Mouse (Mus musculus) kidney, postnatal 0 days (tissue): ENCODE measurements around the gene Guk1. TPM values are rescaled to one million over a fixed set of nuclear protein-coding genes. Genes with fewer than 3 reads are reported as not detected.

Experiments
- ATAC-seq: fragments of 200-750 bp; cut with Nextera tagmentation; replicated peaks from 2 replicates; pipeline ENCODE4 v1.8.0; 2017; ENCODE audit warnings: low read depth, moderate number of reproducible peaks, moderate TSS enrichment, moderate library complexity; ENCODE audit not compliant: low FRiP score
- DNase-seq: peaks from one replicate; pipeline ENCODE4 v3.0.0-alpha.2; 2016; ENCODE audit warnings: low spot score
- H3K27ac ChIP-seq: fragments of 300-500 bp; sonication (generic); 2 replicates; pipeline ENCODE4 v1.5.1; 2014; ENCODE audit warnings: mild to moderate bottlenecking
- H3K27me3 ChIP-seq: fragments of 300-500 bp; sonication (generic); 2 replicates; pipeline ENCODE4 v1.6.1; 2014; ENCODE audit warnings: low read length, mixed read lengths; ENCODE audit not compliant: insufficient read depth
- H3K36me3 ChIP-seq: fragments of 300-500 bp; sonication (generic); 2 replicates; pipeline ENCODE4 v1.6.1; 2014; ENCODE audit warnings: low read length, mixed read lengths; ENCODE audit not compliant: insufficient read depth
- H3K4me1 ChIP-seq: fragments of 300-500 bp; sonication (generic); replicated peaks from 2 replicates; pipeline ENCODE4 v1.6.1; 2014; ENCODE audit warnings: antibody characterized with exemption, low read length, mixed read lengths; ENCODE audit not compliant: insufficient read depth
- H3K4me2 ChIP-seq: fragments of 300-500 bp; sonication (generic); 2 replicates; pipeline ENCODE4 v1.6.1; 2014; ENCODE audit warnings: mild to moderate bottlenecking, low read length, moderate library complexity, mixed read lengths
- H3K4me3 ChIP-seq: fragments of 300-500 bp; sonication (generic); replicated peaks from 2 replicates; pipeline ENCODE4 v1.5.1; 2014; ENCODE audit warnings: low read depth, low read length
- H3K9ac ChIP-seq: fragments of 300-500 bp; sonication (generic); 2 replicates; pipeline ENCODE4 v1.6.1; 2014; ENCODE audit warnings: low read depth, low read length
- H3K9me3 ChIP-seq: fragments of 300-500 bp; sonication (generic); replicated peaks from 2 replicates; pipeline ENCODE4 v1.6.1; 2016; ENCODE audit warnings: low read length, inconsistent platforms, mixed read lengths
- CTCF ChIP-seq: IDR thresholded peaks from 2 replicates; pipeline ENCODE4 v1.5.1; 2016; ENCODE audit warnings: antibody characterized with exemption, low read depth, mild to moderate bottlenecking, moderate library complexity
- WGBS: fragments of 180-500 bp; shearing (Covaris S2); extraction: QIAGEN DNeasy Blood & Tissue Kit; methylation state at CpG from one replicate; pipeline ENCODE4 v1.1.7; 2014; 5-methylcytosine and 5-hydroxymethylcytosine counted together
- polyA plus RNA-seq: library from polyadenylated mRNA; unstranded; fragments of >200 nt; fragmentation: Nextera tagmentation; extraction: Ambion mirVana; gene quantifications from 2 replicates; pipeline ENCODE4 v1.2.1, GENCODE M21; 2015

Gene Guk1
- polyA plus RNA-seq, 1 experiment from 2014 or later, result 135 TPM

GRCm38 (mm10) chr11:59162443-59163254 lies 29.4 kb downstream of the Guk1 start:
- peak overlapping the region; percentile 100 for H3K27ac ChIP-seq
- ATAC-seq, result peak; percentile 9; the same call in 1 of the 2 replicates
- H3K4me1 ChIP-seq, result peaks cover 7% of the 10 kb centered on the region
- no peak for TF ChIP-seq CTCF
- peak overlapping the region; percentile 72 for H3K4me3 ChIP-seq
- peaks cover 8% of the 10 kb centered on the region; the same call in 1 of the 2 replicates for H3K36me3 ChIP-seq
- DNase-seq, result no peak
- peak overlapping the region; percentile 56 for H3K4me2 ChIP-seq
- WGBS, result 53% methylated on average over 9 of the region's 9 CpGs
- no peaks in the 10 kb centered on the region for H3K9me3 ChIP-seq
- peak overlapping the region; percentile 15; the same call in 1 of the 2 replicates for H3K9ac ChIP-seq
- H3K27me3 ChIP-seq, result no peaks in the 10 kb centered on the region

GRCm38 (mm10) chr11:59161398-59161797 lies 30.6 kb downstream of the Guk1 start:
- Histone ChIP-seq H3K4me2 (no peak overlapping the region), H3K4me3 (no peak overlapping the region), H3K9me3 (no peaks in the 10 kb centered on the region), H3K4me1 (peaks cover 7% of the 10 kb centered on the region), H3K27me3 (no peaks in the 10 kb centered on the region), H3K9ac (no peak overlapping the region), H3K27ac (peak overlapping the region; percentile 5; the same call in 1 of the 2 replicates), H3K36me3 (peaks cover 13% of the 10 kb centered on the region)
- DNase-seq, result no peak
- no peak for TF ChIP-seq CTCF
- 72% methylated on average over 5 of the region's 5 CpGs for WGBS
- ATAC-seq, result no peak

GRCm38 (mm10) chr11:59159558-59159957 lies 32.5 kb downstream of the Guk1 start:
- no peak for DNase-seq
- Histone ChIP-seq H3K4me2 (no peak overlapping the region), H3K9ac (no peak overlapping the region), H3K4me1 (peaks cover 7% of the 10 kb centered on the region), H3K9me3 (no peaks in the 10 kb centered on the region), H3K27ac (no peak overlapping the region), H3K4me3 (no peak overlapping the region), H3K36me3 (peaks cover 24% of the 10 kb centered on the region), H3K27me3 (no peaks in the 10 kb centered on the region)
- ATAC-seq, result no peak
- TF ChIP-seq CTCF, result no peak
- WGBS, result 89% methylated on average over 4 of the region's 4 CpGs

DNA sequence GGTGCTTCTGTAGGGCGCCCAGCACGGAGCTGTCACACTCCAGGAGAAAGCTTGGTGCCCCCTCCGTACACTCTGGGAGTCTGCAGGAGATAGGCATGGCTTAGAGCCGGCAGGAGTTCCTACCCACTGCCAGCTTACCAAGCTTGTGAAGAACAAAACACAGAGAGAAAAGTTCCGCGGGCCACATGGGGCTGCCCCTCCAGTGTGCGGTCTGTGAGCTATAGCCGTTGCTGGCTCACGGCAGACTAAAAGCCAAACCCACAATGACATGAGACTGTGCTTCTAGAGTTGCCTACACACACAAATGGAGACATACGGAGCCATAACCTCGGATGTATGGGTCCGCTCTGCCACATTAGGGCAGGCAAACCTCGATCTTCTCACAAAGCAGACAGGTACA lies 32.9 kb downstream of the Guk1 start:
- Histone ChIP-seq H3K4me2 (no peak overlapping the region), H3K4me1 (peaks cover 7% of the 10 kb centered on the region), H3K36me3 (peaks cover 24% of the 10 kb centered on the region), H3K27me3 (no peaks in the 10 kb centered on the region), H3K4me3 (no peak overlapping the region), H3K9ac (no peak overlapping the region), H3K27ac (no peak overlapping the region), H3K9me3 (no peaks in the 10 kb centered on the region)
- 93% methylated on average over 13 of the region's 13 CpGs for WGBS
- TF ChIP-seq CTCF, result no peak
- ATAC-seq (no peak), DNase-seq (no peak)

DNA sequence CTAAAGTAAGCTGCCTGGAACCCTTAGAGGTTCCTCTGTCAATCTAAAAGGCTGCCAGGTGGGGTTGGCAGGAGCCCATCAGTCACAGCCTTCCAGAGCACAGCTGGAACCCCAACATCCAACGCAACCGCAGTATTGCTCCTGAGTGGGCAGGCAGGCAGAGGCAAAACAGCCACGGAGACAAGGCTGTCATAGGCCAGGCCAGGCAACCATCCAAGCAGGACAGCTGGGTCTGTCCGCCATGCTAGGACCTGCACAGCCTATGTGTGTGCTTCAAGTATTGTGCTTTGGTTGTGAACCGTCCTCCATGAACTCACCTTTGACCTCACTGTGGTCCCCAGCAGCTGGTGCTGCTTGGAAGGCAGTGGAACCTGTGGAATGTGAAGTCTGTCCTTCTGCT lies 36.1 kb downstream of the Guk1 start:
- DNase-seq (no peak), ATAC-seq (no peak)
- Histone ChIP-seq H3K4me2 (no peak overlapping the region), H3K36me3 (peaks cover 24% of the 10 kb centered on the region), H3K27ac (no peak overlapping the region), H3K9me3 (no peaks in the 10 kb centered on the region), H3K4me1 (no peaks in the 10 kb centered on the region), H3K27me3 (no peaks in the 10 kb centered on the region), H3K4me3 (no peak overlapping the region), H3K9ac (no peak overlapping the region)
- no peak for TF ChIP-seq CTCF
- WGBS, result 90% methylated on average over 5 of the region's 5 CpGs

GRCm38 (mm10) chr11:59154220-59154619 lies 37.8 kb downstream of the Guk1 start:
- no peak overlapping the region for H3K27ac ChIP-seq
- H3K4me2 ChIP-seq, result no peak overlapping the region
- 81% methylated on average over 7 of the region's 7 CpGs for WGBS
- no peak overlapping the region for H3K4me3 ChIP-seq
- TF ChIP-seq CTCF, result no peak
- no peaks in the 10 kb centered on the region for H3K4me1 ChIP-seq
- ATAC-seq (no peak), DNase-seq (no peak)
- H3K9ac ChIP-seq, result no peak overlapping the region
- H3K36me3 ChIP-seq, result peaks cover 24% of the 10 kb centered on the region
- H3K9me3 ChIP-seq, result no peaks in the 10 kb centered on the region
- H3K27me3 ChIP-seq, result no peaks in the 10 kb centered on the region

DNA sequence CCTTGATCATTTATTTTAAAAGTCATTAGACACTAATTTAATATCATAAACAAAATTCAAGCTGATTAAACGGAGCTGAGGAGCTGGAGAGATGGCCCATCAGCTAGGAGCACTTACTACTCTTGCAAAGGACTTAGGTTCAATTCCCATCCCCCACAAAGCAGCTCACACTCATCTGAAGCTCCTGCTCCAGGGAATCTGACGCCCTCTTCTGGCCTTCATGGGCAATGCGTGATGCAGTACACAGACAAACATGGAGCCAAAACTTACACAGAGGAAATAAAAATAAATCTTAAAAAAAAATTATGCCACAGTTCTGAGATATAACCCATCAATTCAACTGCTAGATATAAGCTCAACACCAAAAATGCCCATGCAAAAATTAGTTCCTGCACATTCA lies 40.3 kb downstream of the Guk1 start:
- peaks cover 11% of the 10 kb centered on the region; the same call in 1 of the 2 replicates for H3K36me3 ChIP-seq
- no peak overlapping the region for H3K9ac ChIP-seq
- WGBS, result 39% methylated on average over 3 of the region's 3 CpGs
- no peak overlapping the region for H3K4me2 ChIP-seq
- no peaks in the 10 kb centered on the region for H3K9me3 ChIP-seq
- no peak for DNase-seq
- no peaks in the 10 kb centered on the region for H3K27me3 ChIP-seq
- H3K4me3 ChIP-seq, result no peak overlapping the region
- no peaks in the 10 kb centered on the region for H3K4me1 ChIP-seq
- TF ChIP-seq CTCF, result peak; percentile 38; the same call in 1 of the 2 replicates
- ATAC-seq, result no peak
- no peak overlapping the region for H3K27ac ChIP-seq
